Mouse (Mus musculus): Measurements from ENCODE around the gene Hps1.

DNA sequence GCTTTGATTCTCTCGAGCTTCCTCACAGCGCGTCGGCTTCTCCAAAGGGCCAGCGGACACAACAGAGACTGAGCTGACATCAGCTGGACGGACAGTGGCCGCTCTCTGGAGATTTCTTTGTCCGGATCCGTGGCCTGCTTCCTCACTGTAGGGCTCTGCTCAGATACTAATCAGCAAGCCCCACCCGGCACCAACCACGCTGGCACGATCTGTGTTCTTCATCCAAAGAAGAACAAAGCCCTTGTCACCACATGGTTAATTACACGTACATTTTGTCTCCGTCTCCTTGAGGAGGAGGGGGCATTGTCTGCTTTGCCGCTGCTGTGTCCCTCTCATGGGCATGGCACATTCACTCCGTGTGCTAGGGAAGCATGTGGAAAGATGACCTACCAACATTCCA, 36.5 kb downstream of the Hps1 start:
- TF ChIP-seq CTCF (IDR thresholded peaks at IDR 0.05; ENCODE audit: control insufficient read depth, insufficient read depth, insufficient read length) (no peak), USF1 (IDR thresholded peaks at IDR 0.05; ENCODE audit: low read depth) (no peak), MYOD1 (IDR thresholded peaks at IDR 0.05; ENCODE audit: control insufficient read depth, insufficient read length, low read depth) (no peak)

All from C2C12 (cell line).